Mouse (Mus musculus): ENCODE measurements at regions not wholly inside any gene's neighbourhood (a gene's known extent, or its start where the extent isn't known, plus 50 kb on each side); places are given as distances from the start of the nearest gene placed in this dataset.

GRCm38 (mm10) chr15:68445341-68445740 is 1944.6 kb upstream of the Lrrc6 start:
- Histone ChIP-seq H3K27me3 (no peaks in the 10 kb centered on the region), H3K9me3 (replicated peaks) (no peaks in the 10 kb centered on the region), H3K27ac (no peak overlapping the region), H3K4me2 (no peak overlapping the region), H3K36me3 (no peaks in the 10 kb centered on the region), H3K4me1 (replicated peaks) (no peaks in the 10 kb centered on the region), H3K9ac (no peak overlapping the region), H3K4me3 (no peak overlapping the region)
- ATAC-seq (replicated peaks; ENCODE audit: insufficient number of reproducible peaks, insufficient read depth, low FRiP score, low read depth) = no peak
- 76% methylated on average over 7 of the region's 7 CpGs for WGBS

GRCm38 (mm10) chr15:68440636-68441035 is 1939.9 kb upstream of the Lrrc6 start:
- Histone ChIP-seq H3K36me3 (no peaks in the 10 kb centered on the region), H3K4me2 (no peak overlapping the region), H3K9ac (no peak overlapping the region), H3K4me1 (replicated peaks) (no peaks in the 10 kb centered on the region), H3K27ac (no peak overlapping the region), H3K9me3 (replicated peaks) (no peaks in the 10 kb centered on the region), H3K4me3 (no peak overlapping the region), H3K27me3 (no peaks in the 10 kb centered on the region)
- no peak for ATAC-seq (replicated peaks; ENCODE audit: insufficient number of reproducible peaks, insufficient read depth, low FRiP score, low read depth)
- WGBS = 60% methylated on average over 9 of the region's 9 CpGs

- no peaks in the 10 kb centered on the region for H3K27me3 ChIP-seq
- H3K27ac ChIP-seq = peak overlapping the region; percentile 17; the same call in 1 of the 2 replicates
- H3K4me2 ChIP-seq = no peak overlapping the region
- no peak overlapping the region for H3K4me3 ChIP-seq
- 33% methylated on average over 3 of the region's 3 CpGs for WGBS
- no peaks in the 10 kb centered on the region for H3K9me3 ChIP-seq (replicated peaks)
- ATAC-seq (replicated peaks; ENCODE audit: insufficient number of reproducible peaks, insufficient read depth, low FRiP score, low read depth) = no peak
- no peaks in the 10 kb centered on the region for H3K4me1 ChIP-seq (replicated peaks)
- H3K36me3 ChIP-seq = no peaks in the 10 kb centered on the region
- H3K9ac ChIP-seq = no peak overlapping the region
Measured at GRCm38 (mm10) chr15:68435961-68436360, 1935.3 kb upstream of the Lrrc6 start.

- H3K4me1 ChIP-seq (replicated peaks) = no peaks in the 10 kb centered on the region
- 0 out of 2 replicates have a peak, but pooled peaks cover 3% of the 10 kb centered on the region for H3K27me3 ChIP-seq
- ATAC-seq (replicated peaks; ENCODE audit: insufficient number of reproducible peaks, insufficient read depth, low FRiP score, low read depth) = no peak
- no peak overlapping the region for H3K4me3 ChIP-seq
- no peaks in the 10 kb centered on the region for H3K36me3 ChIP-seq
- no peak overlapping the region for H3K9ac ChIP-seq
- H3K27ac ChIP-seq = no peak overlapping the region
- no peak overlapping the region for H3K4me2 ChIP-seq
- H3K9me3 ChIP-seq (replicated peaks) = no peaks in the 10 kb centered on the region
- WGBS = 54% methylated on average over 2 of the region's 2 CpGs
Measured at GRCm38 (mm10) chr15:68431251-68431650, 1930.5 kb upstream of the Lrrc6 start.

GRCm38 (mm10) chr15:68430486-68430885 is 1929.8 kb upstream of the Lrrc6 start:
- Histone ChIP-seq H3K4me3 (no peak overlapping the region), H3K36me3 (no peaks in the 10 kb centered on the region), H3K27me3 (0 out of 2 replicates have a peak, but pooled peaks cover 3% of the 10 kb centered on the region), H3K9me3 (replicated peaks) (no peaks in the 10 kb centered on the region), H3K4me1 (replicated peaks) (no peaks in the 10 kb centered on the region), H3K9ac (no peak overlapping the region), H3K27ac (no peak overlapping the region), H3K4me2 (no peak overlapping the region)
- WGBS = 50% methylated on average over 4 of the region's 4 CpGs
- ATAC-seq (replicated peaks; ENCODE audit: insufficient number of reproducible peaks, insufficient read depth, low FRiP score, low read depth) = no peak

GRCm38 (mm10) chr15:68428444-68429228 is 1927.9 kb upstream of the Lrrc6 start:
- no peak for ATAC-seq (replicated peaks; ENCODE audit: insufficient number of reproducible peaks, insufficient read depth, low FRiP score, low read depth)
- 0 out of 2 replicates have a peak, but pooled peaks cover 3% of the 10 kb centered on the region for H3K27me3 ChIP-seq
- H3K9ac ChIP-seq = no peak overlapping the region
- no peak overlapping the region for H3K27ac ChIP-seq
- no peaks in the 10 kb centered on the region for H3K36me3 ChIP-seq
- no peaks in the 10 kb centered on the region for H3K4me1 ChIP-seq (replicated peaks)
- no peak overlapping the region for H3K4me3 ChIP-seq
- no peak overlapping the region for H3K4me2 ChIP-seq
- no peaks in the 10 kb centered on the region for H3K9me3 ChIP-seq (replicated peaks)
- WGBS = 21% methylated on average over 6 of the region's 6 CpGs

- no peak overlapping the region for H3K27ac ChIP-seq
- no peak overlapping the region for H3K4me2 ChIP-seq
- H3K4me3 ChIP-seq = no peak overlapping the region
- WGBS = 30% methylated on average over 1 of the region's 1 CpGs
- H3K9ac ChIP-seq = no peak overlapping the region
- no peaks in the 10 kb centered on the region for H3K9me3 ChIP-seq (replicated peaks)
- no peaks in the 10 kb centered on the region for H3K36me3 ChIP-seq
- ATAC-seq (replicated peaks; ENCODE audit: insufficient number of reproducible peaks, insufficient read depth, low FRiP score, low read depth) = no peak
- 0 out of 2 replicates have a peak, but pooled peaks cover 5% of the 10 kb centered on the region for H3K27me3 ChIP-seq
- H3K4me1 ChIP-seq (replicated peaks) = peaks cover 22% of the 10 kb centered on the region
Measured at GRCm38 (mm10) chr15:68417142-68417541, 1916.4 kb upstream of the Lrrc6 start.

GRCm38 (mm10) chr15:68415401-68415925 is 1914.8 kb upstream of the Lrrc6 start:
- WGBS = 15% methylated on average over 3 of the region's 3 CpGs
- H3K36me3 ChIP-seq = no peaks in the 10 kb centered on the region
- no peak overlapping the region for H3K4me2 ChIP-seq
- no peaks in the 10 kb centered on the region for H3K9me3 ChIP-seq (replicated peaks)
- no peak overlapping the region for H3K4me3 ChIP-seq
- H3K27ac ChIP-seq = no peak overlapping the region
- no peak overlapping the region for H3K9ac ChIP-seq
- 0 out of 2 replicates have a peak, but pooled peaks cover 5% of the 10 kb centered on the region for H3K27me3 ChIP-seq
- ATAC-seq (replicated peaks; ENCODE audit: insufficient number of reproducible peaks, insufficient read depth, low FRiP score, low read depth) = no peak
- H3K4me1 ChIP-seq (replicated peaks) = peaks cover 24% of the 10 kb centered on the region

GRCm38 (mm10) chr15:68414047-68414446 is 1913.3 kb upstream of the Lrrc6 start:
- Histone ChIP-seq H3K27ac (no peak overlapping the region), H3K27me3 (0 out of 2 replicates have a peak, but pooled peaks cover 5% of the 10 kb centered on the region), H3K9me3 (replicated peaks) (no peaks in the 10 kb centered on the region), H3K36me3 (no peaks in the 10 kb centered on the region), H3K4me3 (no peak overlapping the region), H3K9ac (no peak overlapping the region), H3K4me2 (no peak overlapping the region), H3K4me1 (replicated peaks) (peaks cover 24% of the 10 kb centered on the region)
- ATAC-seq (replicated peaks; ENCODE audit: insufficient number of reproducible peaks, insufficient read depth, low FRiP score, low read depth) = no peak
- 36% methylated on average over 4 of the region's 4 CpGs for WGBS

GRCm38 (mm10) chr15:68412697-68413096 is 1912.0 kb upstream of the Lrrc6 start:
- Histone ChIP-seq H3K4me2 (no peak overlapping the region), H3K9me3 (replicated peaks) (no peaks in the 10 kb centered on the region), H3K9ac (no peak overlapping the region), H3K27me3 (0 out of 2 replicates have a peak, but pooled peaks cover 5% of the 10 kb centered on the region), H3K36me3 (no peaks in the 10 kb centered on the region), H3K27ac (peak overlapping the region; percentile 59), H3K4me1 (replicated peaks) (peaks cover 24% of the 10 kb centered on the region), H3K4me3 (no peak overlapping the region)
- peak; percentile 82 for ATAC-seq (replicated peaks; ENCODE audit: insufficient number of reproducible peaks, insufficient read depth, low FRiP score, low read depth)
- 34% methylated on average over 2 of the region's 2 CpGs for WGBS

- ATAC-seq (replicated peaks; ENCODE audit: insufficient number of reproducible peaks, insufficient read depth, low FRiP score, low read depth) = peak; percentile 27; the same call in 1 of the 2 replicates
- no peaks in the 10 kb centered on the region for H3K36me3 ChIP-seq
- 56% methylated on average over 3 of the region's 3 CpGs for WGBS
- no peaks in the 10 kb centered on the region for H3K9me3 ChIP-seq (replicated peaks)
- H3K27me3 ChIP-seq = 0 out of 2 replicates have a peak, but pooled peaks cover 1% of the 10 kb centered on the region
- no peak overlapping the region for H3K4me3 ChIP-seq
- no peak overlapping the region for H3K9ac ChIP-seq
- no peak overlapping the region for H3K4me2 ChIP-seq
- H3K4me1 ChIP-seq (replicated peaks) = peaks cover 24% of the 10 kb centered on the region
- peak overlapping the region; percentile 59 for H3K27ac ChIP-seq
Measured at GRCm38 (mm10) chr15:68412156-68412555, 1911.4 kb upstream of the Lrrc6 start.
